Mouse (Mus musculus) adrenal gland, postnatal 4 days (tissue): ENCODE results near the gene Gm20388. TPM values are rescaled to one million over a fixed set of nuclear protein-coding genes. Genes with fewer than 3 reads are reported as not detected.
A peak's percentile ranks its signal among the peaks of the same experiment; 100 is the strongest.
"Not testable (repeated sequence)": the region's sequence is repeated elsewhere in the genome, so short reads cannot be mapped to it uniquely, and the experiment has no call there.

Experiments used
- DNase-seq, 2 experiments: peaks; one replicate each; pipeline ENCODE4 v3.0.0; 2021 to 2022; ENCODE audit warnings: low spot score in 2 of 2, mixed read lengths in 2 of 2
- total RNA-seq, 2 experiments: library from RNA; stranded (reverse); gene quantifications; 2 replicates each; pipeline ENCODE4 v1.2.3; 2021

Gm20388 gene
- total RNA-seq, 2 experiments from 2014 or later: 8.8 TPM; not detected in 1

DNA sequence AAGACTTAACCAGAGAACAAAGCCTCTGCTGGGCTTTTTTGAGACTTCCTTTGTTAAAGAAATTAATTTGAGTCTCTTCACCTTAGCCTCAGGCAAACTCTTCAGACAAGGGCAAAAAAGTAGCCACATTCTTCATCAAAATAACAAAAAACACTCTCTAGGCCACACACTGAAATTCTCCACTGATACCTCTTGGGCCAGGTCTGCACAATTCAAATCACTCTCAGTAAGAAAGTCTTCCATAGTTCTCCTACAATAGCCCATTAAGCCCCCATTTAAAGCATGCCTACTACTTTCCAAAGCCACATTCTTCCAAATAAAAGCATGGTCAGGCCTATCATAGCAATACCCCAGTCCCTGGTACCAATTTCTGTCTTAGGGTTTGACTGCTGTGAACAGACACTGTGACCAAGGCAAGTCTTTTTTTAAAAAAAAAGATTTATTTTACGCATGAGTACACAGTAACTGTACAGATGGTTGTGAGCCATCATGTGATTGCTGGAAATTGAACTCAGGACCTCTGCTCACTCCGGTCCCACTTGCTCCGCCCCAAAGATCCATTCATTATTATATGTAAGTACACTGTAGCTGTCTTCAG lies 4101.4 kb downstream of the Gm20388 start:
- no peak for DNase-seq

DNA sequence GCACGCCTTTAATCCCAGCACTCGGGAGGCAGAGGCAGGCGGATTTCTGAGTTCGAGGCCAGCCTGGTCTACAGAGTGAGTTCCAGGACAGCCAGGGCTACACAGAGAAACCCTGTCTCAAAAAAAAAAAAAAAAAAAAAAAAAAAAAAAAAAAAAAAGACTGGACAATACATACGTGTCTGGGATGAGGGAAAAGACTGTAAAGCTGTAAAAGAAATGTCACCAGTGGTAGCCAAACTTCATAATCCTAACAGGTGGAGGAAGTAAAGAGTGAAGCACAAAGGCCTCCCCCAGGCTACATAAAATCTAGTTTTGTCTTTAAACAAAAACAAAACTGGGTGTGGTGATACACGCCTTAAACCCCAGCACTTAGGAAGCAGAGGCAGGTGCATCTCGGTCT lies 4103.7 kb downstream of the Gm20388 start:
- DNase-seq: not testable (repeated sequence)

DNA sequence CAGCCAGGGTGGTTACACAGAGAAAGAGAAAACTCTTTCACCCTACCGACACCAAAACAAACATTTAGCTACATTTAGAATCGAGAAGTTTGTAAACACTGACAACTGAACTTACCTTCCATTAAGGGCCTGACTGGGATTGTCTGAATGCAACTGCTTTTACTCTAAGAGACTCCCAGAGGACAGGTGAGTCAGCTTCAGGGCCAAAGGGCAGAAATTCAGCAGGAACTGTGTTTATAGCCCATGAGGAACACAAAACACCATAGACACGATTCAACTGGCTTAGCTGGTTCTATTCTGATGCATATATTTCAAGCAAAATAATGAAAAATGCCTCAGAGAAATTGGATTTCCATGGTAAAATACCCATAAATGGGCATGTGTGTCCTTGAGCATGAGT lies 4104.1 kb downstream of the Gm20388 start:
- no peak for DNase-seq

DNA sequence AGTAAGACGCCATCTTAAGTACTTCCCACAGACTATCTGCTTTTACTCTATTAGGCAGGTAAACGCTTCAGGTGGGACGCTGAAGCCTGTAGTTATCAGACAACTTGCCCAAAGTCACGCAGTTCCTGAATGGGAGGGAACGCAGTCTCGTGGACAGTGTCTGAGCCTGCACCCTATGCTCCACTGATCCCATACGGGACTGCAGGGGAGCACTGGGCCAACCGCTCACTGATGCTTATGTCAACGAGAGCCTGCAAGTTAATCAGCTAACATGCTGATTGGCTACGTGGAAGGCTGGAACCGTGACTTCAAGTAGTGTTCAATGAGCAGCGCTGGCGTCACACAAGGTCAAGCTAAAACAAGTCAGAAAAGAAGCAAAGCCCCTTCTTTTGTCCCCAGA lies 4109.1 kb downstream of the Gm20388 start:
- DNase-seq: no peak

DNA sequence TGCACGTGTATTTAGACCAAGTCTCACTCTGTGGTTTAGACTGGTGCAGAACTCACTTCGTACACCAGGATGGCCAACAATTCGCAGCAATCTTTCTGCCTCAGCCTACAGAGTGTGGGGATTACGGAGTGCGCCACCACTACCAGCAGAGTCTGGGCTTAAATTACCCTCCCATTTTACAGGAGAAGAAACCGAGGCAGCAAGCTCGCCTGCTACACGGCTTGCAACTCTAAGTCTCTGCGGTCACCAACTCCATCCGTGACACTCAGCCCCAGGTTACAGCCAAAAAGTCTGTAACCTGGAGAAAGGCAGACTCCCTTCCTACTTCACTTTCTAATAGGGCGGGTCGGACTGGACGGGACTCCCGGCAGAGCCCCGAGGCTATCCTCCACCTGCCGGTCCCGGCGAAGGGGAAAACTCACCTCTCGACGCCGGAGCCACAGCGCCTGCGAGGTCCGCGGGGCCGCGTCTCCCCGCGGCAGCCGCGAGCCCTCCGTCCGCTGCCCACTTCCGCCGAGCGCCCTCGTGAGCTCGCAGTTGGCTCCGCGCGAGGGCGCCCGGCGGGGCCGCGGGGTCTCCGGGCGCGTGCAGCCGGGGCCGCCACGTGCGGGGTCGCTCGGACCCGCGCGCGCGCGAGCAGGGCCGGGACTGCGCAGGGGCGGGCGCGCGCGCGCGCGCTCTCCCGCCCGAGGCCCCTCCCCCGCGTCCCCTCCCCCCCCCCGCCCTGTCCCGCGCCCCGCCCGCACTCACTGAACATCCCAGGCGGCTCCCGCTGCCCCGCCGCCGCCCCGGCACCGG lies 4110.0 kb downstream of the Gm20388 start:
- DNase-seq: peak in 1 of 2 experiments; percentile 20

DNA sequence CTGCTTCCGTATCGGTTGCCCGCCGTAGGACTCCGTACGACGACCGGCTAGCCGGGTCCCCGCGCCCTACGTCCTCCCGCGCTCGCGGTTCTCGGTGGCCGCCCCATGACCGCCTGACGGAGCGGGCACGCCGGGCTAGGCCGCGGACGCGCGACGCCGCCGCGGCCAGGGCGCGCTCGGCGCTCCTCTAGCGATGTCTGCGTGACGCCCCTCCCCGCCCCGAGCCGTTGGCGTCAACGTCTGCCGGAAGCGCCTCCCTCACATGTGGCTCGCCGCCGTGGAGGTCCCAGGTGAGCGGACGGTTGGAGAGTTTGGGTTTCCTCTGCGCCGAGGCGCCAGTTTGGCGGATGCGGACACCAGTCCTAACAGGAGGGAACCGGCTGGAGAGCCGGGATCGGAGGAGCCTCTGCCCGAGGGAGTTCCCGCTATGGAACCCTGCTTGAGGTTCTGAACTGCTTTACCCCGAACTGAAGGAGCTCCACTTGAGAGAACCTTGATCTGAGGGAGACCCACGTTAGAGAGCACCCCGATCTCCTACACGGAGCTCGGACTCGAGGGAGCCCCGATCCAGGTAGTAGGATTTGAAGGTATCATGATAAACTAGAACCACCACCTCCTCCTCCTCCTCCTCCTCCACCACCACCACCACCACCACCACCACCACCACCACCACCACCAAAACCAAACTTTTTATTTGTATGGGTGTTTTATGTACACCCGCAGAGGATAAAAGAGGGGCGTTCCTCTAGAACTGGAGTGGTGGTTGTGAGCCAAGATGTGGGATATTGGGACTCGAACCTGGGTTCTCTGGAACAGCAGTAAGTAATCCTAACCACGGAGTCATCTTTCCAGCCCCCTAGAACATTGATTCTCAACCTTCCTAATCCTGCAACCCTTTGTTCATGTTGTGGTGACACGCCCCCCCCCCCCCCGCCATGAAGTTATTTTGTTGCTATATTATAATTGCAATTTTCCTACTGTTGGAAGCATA lies 4110.9 kb downstream of the Gm20388 start, which contains the start of the genes Taf5l and Urb2:
TSS of gene Taf5l (minus strand) at position 161 of the 991 bp plus-strand sequence.
TSS of gene Urb2 (plus strand) at position 272 of the 991 bp plus-strand sequence.
- peak; percentile 81 to 84 for DNase-seq

DNA sequence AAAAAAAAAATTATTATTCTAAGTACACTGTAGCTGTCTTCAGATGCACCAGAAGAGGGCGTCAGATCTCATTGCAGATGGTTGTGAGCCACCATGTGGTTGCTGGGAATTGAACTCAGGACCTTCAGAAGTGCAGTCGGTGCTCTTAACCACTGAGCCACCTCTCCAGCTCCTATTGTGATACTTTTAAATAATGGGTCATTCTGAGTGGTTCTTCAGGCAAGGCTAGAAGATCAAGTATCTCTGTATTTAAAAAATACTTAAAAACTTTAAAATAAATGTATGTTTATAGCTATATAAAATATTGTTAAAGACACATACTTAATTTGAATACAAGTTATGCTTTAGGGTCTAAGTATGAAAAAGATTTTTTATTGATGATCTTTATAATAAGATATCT lies 4115.6 kb downstream of the Gm20388 start:
- not testable (repeated sequence) for DNase-seq

DNA sequence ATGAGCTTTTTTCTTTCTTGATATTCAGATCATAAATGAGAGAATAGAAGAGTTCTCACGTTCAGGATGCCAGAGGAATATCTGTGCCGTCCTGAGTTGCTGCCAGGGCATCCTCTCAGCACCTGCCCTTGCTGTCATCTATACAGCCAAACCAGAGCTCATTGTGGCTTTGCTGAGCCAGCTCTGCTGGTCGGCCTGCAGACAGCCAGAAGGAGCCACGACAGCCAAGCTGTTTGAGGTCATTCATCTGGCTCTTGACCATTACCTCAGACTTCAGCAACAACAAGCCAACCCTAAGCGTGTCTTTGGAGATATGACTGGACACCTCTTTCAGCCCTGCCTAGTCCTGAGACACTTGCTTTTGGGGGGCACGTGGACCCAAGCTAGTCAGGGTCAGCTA lies 4117.2 kb downstream of the Gm20388 start:
- DNase-seq: no peak

DNA sequence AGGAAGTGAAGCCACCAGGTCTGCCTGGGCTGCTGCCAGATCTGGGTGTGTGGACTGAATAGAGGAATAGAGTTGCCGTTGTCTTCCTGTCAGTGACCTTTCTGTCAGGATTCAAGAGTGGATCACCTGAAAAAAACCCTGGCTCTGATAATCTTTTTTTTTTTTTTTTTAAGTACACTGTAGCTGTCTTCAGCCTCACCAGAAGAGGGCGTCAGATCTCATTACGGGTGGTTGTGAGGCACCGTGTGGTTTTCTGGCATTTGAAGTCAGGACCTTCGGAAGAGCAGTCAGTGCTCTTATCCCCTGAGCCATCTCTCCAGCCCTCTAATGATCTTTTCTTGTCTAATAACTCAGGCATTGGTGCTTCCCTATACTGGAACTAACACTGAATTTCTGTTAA lies 4122.8 kb downstream of the Gm20388 start:
- DNase-seq: no peak

DNA sequence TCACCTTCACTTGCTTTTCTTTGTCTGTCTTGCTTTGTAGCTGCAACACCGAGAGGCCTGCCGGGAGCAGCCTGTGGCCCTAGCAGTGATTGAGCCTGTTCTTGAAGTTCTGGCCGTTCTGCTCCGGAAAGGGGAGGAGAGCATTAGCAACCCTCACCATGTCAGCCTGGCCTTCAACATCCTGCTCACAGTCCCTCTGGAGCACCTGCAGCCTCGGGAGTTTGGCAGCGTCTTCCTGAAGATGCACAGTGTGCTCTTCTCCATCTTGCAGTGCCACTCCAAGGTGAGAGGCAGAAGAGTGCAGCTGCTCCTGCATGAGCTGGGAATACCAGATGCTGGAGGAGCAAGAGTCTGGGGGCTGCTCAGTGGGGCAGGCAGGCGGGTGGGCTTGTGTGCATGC lies 4127.5 kb downstream of the Gm20388 start:
- no peak for DNase-seq

DNA sequence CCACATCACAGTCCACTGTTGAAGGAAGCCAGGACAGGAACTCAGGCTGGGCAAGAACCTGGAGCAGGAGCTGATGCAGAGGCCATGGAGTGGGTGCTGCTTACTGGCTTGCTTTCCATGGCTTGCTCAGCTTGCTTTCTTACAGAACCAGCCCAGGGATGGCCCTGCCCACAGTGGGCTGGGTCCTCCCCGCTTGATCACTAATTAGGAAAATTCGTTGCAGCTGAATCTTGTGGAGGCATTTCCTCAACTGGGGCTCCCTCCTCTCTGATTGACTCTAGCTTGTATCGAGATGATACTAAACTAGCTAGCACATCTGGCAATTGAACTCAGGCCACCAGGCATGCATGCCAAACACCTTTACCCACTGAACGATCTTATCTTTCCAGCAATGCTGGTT lies 4128.7 kb downstream of the Gm20388 start:
- DNase-seq: no peak

DNA sequence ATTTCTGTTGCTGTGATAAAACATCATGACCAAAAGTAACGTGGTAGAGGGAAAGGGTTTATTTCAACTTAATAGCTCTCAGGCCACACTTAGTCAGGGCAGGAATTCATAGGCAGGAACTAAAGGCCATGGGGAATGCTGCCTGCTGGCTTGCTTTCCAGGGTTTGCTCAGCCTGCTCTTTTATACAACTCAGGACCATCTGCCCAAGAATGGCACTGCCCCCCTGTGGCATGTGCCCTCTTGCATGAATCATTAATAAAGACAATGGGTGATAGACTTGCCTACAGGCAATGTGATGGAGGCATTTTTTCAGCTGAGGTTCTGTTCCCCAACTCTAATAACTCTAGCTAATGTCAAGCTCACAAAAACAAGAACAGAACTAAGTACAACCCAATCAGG lies 4131.6 kb downstream of the Gm20388 start:
- no peak for DNase-seq

DNA sequence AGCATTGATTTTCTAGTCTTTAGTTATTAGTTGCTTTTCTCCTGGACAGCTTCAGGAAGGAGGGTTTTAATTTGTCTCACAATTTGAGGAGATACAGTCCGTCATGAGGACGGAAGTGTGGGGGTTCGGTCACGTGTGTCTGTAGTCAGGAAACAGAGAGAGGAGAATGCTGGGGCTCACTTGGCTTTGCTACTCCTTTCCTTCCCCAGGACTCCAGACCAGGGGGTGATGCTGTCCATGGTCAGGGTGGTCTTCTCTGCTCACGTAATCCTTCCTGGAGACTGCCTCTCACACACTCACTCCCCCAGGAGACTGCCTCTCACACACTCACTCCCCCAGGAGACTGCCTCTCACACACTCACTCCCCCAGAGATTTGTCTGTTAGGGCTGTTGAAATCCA lies 4133.8 kb downstream of the Gm20388 start:
- DNase-seq: no peak

DNA sequence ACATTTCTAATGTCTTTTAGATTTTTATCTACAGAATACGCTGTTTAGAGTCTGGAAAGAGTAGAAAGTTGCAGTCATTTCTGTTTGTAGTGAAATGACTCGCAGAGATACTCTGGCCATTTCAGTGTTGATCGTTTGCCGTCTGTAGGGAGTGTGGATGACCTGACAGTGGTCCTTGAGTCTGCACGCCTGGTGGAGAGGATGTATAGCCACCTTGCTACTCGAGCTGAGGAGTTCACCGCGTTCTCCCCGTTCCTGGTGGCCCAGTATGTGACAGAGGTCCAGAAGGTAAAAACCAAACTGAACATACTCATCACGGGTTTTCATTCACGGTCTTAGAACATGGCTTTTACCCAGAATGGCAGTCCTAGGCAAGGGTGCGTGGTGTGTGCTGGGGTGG lies 4134.3 kb downstream of the Gm20388 start:
- no peak for DNase-seq

DNA sequence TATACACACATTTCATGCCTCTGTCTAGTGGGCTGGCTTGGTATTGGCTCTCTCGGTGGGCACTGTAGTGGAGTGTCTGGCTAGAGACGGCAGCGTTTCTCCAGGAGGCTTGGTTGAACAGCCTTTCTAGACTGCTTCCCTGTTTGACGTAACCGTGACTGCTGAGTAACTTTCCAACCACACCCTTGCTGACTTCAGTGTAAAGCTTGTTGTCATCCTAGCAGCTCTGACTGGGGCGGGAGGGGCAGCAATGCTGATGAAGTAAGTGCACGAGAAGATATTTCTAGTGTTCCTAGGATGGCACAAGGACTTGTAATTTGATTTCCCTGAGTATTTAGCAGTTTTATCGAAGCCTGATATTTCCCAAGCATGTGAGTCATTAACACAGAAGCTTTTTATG lies 4135.2 kb downstream of the Gm20388 start:
- DNase-seq: no peak

DNA sequence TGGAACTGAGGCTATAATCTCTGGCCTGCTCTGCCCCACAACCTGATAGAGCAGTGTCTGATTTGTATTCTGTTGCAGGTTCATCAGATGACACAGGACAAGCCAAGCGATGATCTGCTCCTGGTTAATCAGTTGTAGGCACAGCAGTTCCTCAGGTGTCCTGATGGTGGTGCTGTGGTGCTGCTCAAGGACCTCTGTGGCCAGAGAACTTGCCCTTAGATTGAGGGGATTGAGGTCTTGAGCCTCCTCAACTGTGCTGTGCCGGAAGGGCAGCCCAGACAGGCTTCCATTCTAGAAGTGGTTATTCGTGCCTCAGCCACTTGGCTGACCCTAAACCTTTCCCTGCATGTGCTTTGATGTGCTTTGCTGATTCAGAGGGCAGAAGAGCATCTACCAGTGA lies 4141.5 kb downstream of the Gm20388 start:
- peak; percentile 43 to 50 for DNase-seq

DNA sequence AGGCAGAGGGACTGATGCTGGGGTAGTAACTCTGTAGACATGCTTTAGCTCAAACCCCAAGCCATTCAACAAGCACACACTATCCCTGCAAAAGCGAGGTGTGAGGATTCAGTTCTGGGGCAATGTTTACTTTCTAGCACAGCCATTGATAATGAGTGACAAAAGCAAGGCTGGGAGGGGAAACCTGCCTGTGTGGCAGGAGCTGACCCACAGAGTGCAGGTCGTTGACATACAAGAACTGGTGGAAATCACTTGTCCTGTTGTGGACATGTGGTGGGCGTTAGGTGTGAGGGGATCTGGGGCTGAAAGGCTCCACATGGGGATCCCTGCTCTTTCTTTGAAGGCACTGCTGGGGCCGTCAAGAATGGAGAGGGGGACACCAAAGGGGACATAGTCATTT lies 4141.9 kb downstream of the Gm20388 start:
- DNase-seq: no peak

DNA sequence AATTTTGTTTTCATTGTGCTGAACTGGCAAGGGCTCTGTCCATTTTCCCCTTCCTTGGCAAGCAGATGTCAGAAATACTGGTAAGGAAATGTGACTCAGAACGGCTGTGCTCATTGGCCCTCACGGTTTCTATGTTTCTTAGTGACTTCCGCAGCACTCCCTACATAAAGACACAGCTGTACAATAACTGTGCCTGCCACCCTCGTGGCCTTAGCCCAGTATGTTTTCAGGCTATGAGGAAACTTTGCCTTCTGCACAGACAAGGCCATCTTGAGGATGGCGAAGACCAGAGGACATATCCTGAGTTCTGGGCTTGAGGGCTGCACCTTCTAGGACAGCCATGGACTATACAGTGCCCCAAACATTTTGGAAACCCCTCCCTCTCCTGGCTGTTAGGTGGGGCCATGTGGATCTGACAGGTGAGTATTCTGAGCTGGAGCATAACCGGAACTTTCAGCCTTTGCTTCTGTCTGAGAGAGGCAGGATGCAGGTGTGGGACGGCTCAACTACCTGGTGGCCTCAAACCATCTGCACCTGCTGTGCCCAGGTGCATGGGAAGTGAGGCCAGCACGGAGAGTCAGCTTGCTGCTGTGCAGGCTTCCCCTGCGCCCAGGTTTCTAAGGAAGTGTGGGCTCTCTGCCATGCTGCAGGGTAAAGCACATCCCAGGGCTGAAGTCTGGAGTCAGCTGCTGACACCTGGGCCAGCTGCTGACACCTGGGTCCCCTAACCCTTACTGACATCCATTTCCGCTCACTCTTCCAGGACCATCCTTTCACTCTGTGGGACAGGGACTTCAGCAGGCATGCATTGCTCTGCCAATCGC lies 4146.4 kb downstream of the Gm20388 start:
- no peak for DNase-seq

DNA sequence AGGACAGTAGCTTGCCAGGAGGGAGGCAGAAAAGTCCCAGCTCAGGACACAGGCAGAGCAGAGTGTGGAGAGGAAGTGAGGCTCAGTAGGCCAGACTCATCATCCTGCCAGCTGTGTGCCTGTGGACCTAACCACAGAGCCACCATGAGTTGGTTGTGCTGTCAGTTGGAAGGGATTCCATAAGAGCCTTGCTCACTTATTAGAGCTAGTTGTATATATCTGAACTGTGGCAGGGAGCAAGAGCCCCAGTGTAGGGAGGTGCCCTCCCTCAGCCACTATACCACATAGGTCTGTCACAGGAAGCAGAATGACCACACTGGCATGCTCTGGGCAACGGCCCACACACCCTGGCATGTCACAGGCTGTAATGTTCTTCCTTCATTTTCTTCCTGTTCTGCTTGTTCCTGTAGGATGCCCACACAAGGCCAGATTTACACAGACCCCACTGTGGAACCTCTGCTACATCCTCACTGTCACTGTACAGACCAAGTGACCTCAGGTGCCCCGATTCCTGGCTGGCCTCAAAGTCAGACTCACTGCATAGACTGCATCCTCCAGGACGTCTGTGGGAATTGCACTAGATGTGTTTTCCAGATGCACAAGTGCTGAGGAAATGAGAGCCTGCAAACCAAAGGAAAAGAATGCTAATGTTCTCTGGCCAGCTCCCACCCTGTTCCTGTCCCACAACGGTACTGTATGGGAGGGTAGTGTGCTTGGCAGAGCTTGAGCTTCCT lies 4155.9 kb downstream of the Gm20388 start:
- DNase-seq: no peak
